Mouse (Mus musculus) heart, embryonic 14.5 days (tissue): Measurements from ENCODE around the gene Anks1b. TPM values are rescaled to one million over a fixed set of nuclear protein-coding genes. Genes with fewer than 3 reads are reported as not detected.
A peak's percentile ranks its signal among the peaks of the same experiment; 100 is the strongest.

Experiments
- ATAC-seq: fragments of 200-750 bp; cut with Nextera tagmentation; 2 replicates; pipeline ENCODE4 v1.8.0; 2017; ENCODE audit warnings: low read depth, moderate TSS enrichment; ENCODE audit not compliant: insufficient number of reproducible peaks, insufficient read depth, low FRiP score
- H3K27ac ChIP-seq, 2 experiments: fragments of 200-500 bp in 1 of 2; fragments of 300-500 bp in 1 of 2; sonication (generic) in 1 of 2; replicated peaks in 1 of 2; 2 replicates each; pipeline ENCODE4 v1.5.1; 2012 to 2014; ENCODE audit warnings: low read depth in 2 of 2, low read length in 2 of 2, control low read depth in 1 of 2, mild to moderate bottlenecking in 1 of 2, mixed read lengths in 1 of 2; ENCODE audit not compliant: control insufficient read depth in 1 of 2, insufficient read depth in 1 of 2
- H3K27me3 ChIP-seq: fragments of 300-500 bp; sonication (generic); 2 replicates; pipeline ENCODE4 v1.6.1; 2014; ENCODE audit warnings: mild to moderate bottlenecking, low read length, control low read depth; ENCODE audit not compliant: control insufficient read depth, insufficient read depth
- H3K36me3 ChIP-seq: fragments of 300-500 bp; sonication (generic); 2 replicates; pipeline ENCODE4 v1.6.1; 2014; ENCODE audit warnings: mild to moderate bottlenecking, control low read depth, low read length, mixed read lengths; ENCODE audit not compliant: control insufficient read depth, insufficient read depth
- H3K4me1 ChIP-seq, 2 experiments: fragments of 200-500 bp in 1 of 2; fragments of 300-500 bp in 1 of 2; sonication (generic) in 1 of 2; 2 replicates each; pipeline ENCODE4 v1.6.1; 2012 to 2014; ENCODE audit warnings: low read length in 2 of 2, control low read depth in 1 of 2, mixed read lengths in 1 of 2; ENCODE audit not compliant: control insufficient read depth in 2 of 2, insufficient read depth in 2 of 2
- H3K4me2 ChIP-seq: fragments of 300-500 bp; sonication (generic); 2 replicates; pipeline ENCODE4 v1.6.1; 2014; ENCODE audit warnings: mild to moderate bottlenecking, low read length
- H3K4me3 ChIP-seq, 2 experiments: fragments of 200-500 bp in 1 of 2; fragments of 300-500 bp in 1 of 2; sonication (generic) in 1 of 2; 2 replicates each; pipeline ENCODE4 v1.5.1; 2012 to 2014; ENCODE audit warnings: low read length in 2 of 2, mild to moderate bottlenecking in 2 of 2, control low read depth in 1 of 2, low read depth in 1 of 2, moderate library complexity in 1 of 2; ENCODE audit not compliant: control insufficient read depth in 1 of 2, insufficient read depth in 1 of 2
- H3K9ac ChIP-seq: fragments of 300-500 bp; sonication (generic); 2 replicates; pipeline ENCODE4 v1.6.1; 2014; ENCODE audit warnings: mild to moderate bottlenecking, low read length
- H3K9me3 ChIP-seq: fragments of 300-500 bp; sonication (generic); 2 replicates; pipeline ENCODE4 v1.6.1; 2016; ENCODE audit warnings: low read length, control low read depth; ENCODE audit not compliant: control insufficient read depth
- WGBS: fragments of 180-500 bp; shearing (Covaris S2); extraction: QIAGEN DNeasy Blood & Tissue Kit; methylation state at CpG from one replicate; pipeline ENCODE4 v1.1.7; 2014; 5-methylcytosine and 5-hydroxymethylcytosine counted together
- polyA plus RNA-seq: library from polyadenylated mRNA; unstranded; fragments of >200 nt; fragmentation: Nextera tagmentation; extraction: Ambion mirVana; gene quantifications from 2 replicates; pipeline ENCODE4 v1.2.1, GENCODE M21; 2014

Gene Anks1b
- polyA plus RNA-seq, 1 experiment from 2014 or later: 0.14 TPM

DNA sequence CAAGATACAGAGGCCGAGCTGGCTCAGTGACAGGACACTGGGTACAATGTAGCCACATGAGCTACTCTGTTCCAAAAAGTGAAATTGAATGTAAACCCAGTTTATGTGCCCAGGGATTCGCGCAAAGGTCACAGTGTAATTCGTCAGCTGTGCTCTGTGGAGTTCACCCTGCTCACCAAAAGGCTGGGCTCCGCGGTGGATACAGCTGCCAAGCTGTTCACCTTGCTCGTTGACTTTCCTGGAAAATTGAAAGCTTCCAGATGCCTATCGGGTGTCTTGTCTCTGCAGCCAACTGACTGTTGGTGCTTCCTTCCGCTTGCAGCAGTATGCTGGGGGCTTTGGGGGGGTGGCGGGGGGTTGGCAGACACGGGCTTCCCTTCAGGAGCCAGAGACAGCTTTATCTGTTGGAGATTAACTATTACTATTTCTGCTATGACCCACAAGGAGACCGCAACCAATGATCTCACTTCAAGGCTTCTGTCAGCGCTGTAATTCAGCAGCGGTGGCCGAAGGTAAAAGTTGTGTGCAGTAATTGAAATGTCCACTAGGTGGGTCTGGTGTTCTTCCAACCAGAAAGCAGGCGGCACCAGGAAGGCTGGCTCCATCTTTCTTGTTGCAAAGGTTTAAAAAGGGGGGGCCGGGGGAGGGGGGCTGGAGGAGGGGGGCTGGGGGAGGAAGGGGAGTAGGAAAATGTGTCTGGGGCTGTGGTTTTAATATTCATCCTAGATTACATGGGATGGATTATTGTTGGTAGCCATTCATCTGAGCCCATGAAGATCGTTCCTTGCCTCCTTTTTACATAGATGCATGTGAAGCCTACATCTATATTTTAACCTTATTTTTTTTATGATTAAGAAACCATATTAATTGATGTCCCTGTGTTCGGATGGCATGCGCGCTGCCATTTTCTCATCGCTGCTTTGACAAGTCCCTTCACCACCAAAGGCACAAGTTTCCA is 855.4 kb downstream of the Anks1b start:
- H3K9me3 ChIP-seq: no peaks in the 10 kb centered on the region
- peak overlapping the region; percentile 2 to 21; a peak in 2 of 4 replicates for H3K4me3 ChIP-seq
- no peak overlapping the region for H3K27ac ChIP-seq
- peak overlapping the region; percentile 62 for H3K4me2 ChIP-seq
- peaks cover 10% of the 10 kb centered on the region for H3K27me3 ChIP-seq
- H3K4me1 ChIP-seq: peaks cover 0 to 3% of the 10 kb centered on the region in 2 experiments; a peak in 2 of 4 replicates
- ATAC-seq: no peak
- WGBS: 28% methylated on average over 22 of the region's 22 CpGs
- no peaks in the 10 kb centered on the region for H3K36me3 ChIP-seq
- H3K9ac ChIP-seq: peak overlapping the region; percentile 39; the same call in 1 of the 2 replicates

- H3K4me3 ChIP-seq: no peak overlapping the region
- 50% methylated on average over 10 of the region's 10 CpGs for WGBS
- no peaks in the 10 kb centered on the region for H3K4me1 ChIP-seq
- no peak for ATAC-seq
- no peaks in the 10 kb centered on the region for H3K9me3 ChIP-seq
- H3K4me2 ChIP-seq: no peak overlapping the region
- H3K36me3 ChIP-seq: no peaks in the 10 kb centered on the region
- H3K9ac ChIP-seq: no peak overlapping the region
- H3K27me3 ChIP-seq: peaks cover 10% of the 10 kb centered on the region
- H3K27ac ChIP-seq: no peak overlapping the region
These were observed 856.2 kb downstream of the Anks1b start for GRCm38 (mm10) chr10:90729527-90729926.

DNA sequence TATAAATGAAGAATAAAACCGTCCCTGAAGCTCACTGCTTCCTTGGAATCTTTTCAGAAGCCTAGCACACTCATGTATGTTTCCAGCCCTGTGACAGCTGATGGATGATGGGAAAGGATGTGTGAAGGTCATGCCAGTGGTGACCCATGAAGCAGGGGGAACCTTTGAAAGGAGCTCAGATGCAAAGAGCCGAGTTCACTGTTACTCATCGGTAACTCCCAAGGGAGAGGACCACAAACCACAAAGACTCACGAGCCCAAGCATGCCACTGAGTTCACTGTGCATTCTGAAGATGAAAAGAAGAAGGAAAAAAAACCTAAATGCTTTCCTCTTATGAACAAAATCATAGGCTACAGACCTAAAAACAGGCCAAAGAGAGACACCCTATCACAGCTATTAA is 859.5 kb downstream of the Anks1b start:
- 65% methylated on average over 4 of the region's 4 CpGs for WGBS
- no peak overlapping the region for H3K27ac ChIP-seq
- peaks cover 3% of the 10 kb centered on the region for H3K27me3 ChIP-seq
- no peak overlapping the region for H3K4me3 ChIP-seq
- H3K4me2 ChIP-seq: no peak overlapping the region
- no peak for ATAC-seq
- H3K9me3 ChIP-seq: no peaks in the 10 kb centered on the region
- H3K4me1 ChIP-seq: no peaks in the 10 kb centered on the region
- no peak overlapping the region for H3K9ac ChIP-seq
- H3K36me3 ChIP-seq: no peaks in the 10 kb centered on the region

- 24% methylated on average over 5 of the region's 5 CpGs for WGBS
- Histone ChIP-seq H3K27me3 (no peaks in the 10 kb centered on the region), H3K4me2 (no peak overlapping the region), H3K9me3 (no peaks in the 10 kb centered on the region), H3K4me3 (no peak overlapping the region), H3K4me1 (no peaks in the 10 kb centered on the region), H3K9ac (no peak overlapping the region), H3K36me3 (no peaks in the 10 kb centered on the region), H3K27ac (no peak overlapping the region)
- no peak for ATAC-seq
These were observed 860.3 kb downstream of the Anks1b start for GRCm38 (mm10) chr10:90733632-90734031.

- no peak overlapping the region for H3K4me3 ChIP-seq
- no peak overlapping the region for H3K27ac ChIP-seq
- no peaks in the 10 kb centered on the region for H3K9me3 ChIP-seq
- H3K9ac ChIP-seq: no peak overlapping the region
- H3K27me3 ChIP-seq: no peaks in the 10 kb centered on the region
- no peak overlapping the region for H3K4me2 ChIP-seq
- no peak for ATAC-seq
- H3K36me3 ChIP-seq: no peaks in the 10 kb centered on the region
- WGBS: 69% methylated on average over 2 of the region's 2 CpGs
- no peaks in the 10 kb centered on the region for H3K4me1 ChIP-seq
These were observed 865.2 kb downstream of the Anks1b start for GRCm38 (mm10) chr10:90738475-90738874.

GRCm38 (mm10) chr10:90740956-90741355 is 867.6 kb downstream of the Anks1b start:
- no peak overlapping the region for H3K27ac ChIP-seq
- no peak overlapping the region for H3K9ac ChIP-seq
- H3K27me3 ChIP-seq: no peaks in the 10 kb centered on the region
- no peak overlapping the region for H3K4me3 ChIP-seq
- WGBS: 83% methylated on average over 5 of the region's 5 CpGs
- ATAC-seq: no peak
- H3K36me3 ChIP-seq: no peaks in the 10 kb centered on the region
- H3K4me1 ChIP-seq: no peaks in the 10 kb centered on the region
- H3K9me3 ChIP-seq: no peaks in the 10 kb centered on the region
- no peak overlapping the region for H3K4me2 ChIP-seq

- no peaks in the 10 kb centered on the region for H3K4me1 ChIP-seq
- ATAC-seq: no peak
- no peak overlapping the region for H3K9ac ChIP-seq
- H3K4me3 ChIP-seq: no peak overlapping the region
- H3K27ac ChIP-seq: no peak overlapping the region
- H3K9me3 ChIP-seq: peaks cover 4% of the 10 kb centered on the region; the same call in 1 of the 2 replicates
- H3K27me3 ChIP-seq: no peaks in the 10 kb centered on the region
- no peaks in the 10 kb centered on the region for H3K36me3 ChIP-seq
- 80% methylated on average over 5 of the region's 5 CpGs for WGBS
- no peak overlapping the region for H3K4me2 ChIP-seq
These were observed 878.6 kb downstream of the Anks1b start for GRCm38 (mm10) chr10:90751889-90752288.
